Mouse (Mus musculus): ENCODE results near the gene Klk14. TPM values are rescaled to one million over a fixed set of nuclear protein-coding genes. Genes with fewer than 3 reads are reported as not detected.
"Not testable (repeated sequence)": the region's sequence is repeated elsewhere in the genome, so short reads cannot be mapped to it uniquely, and the experiment has no call there.

The Klk14 gene
- polyA plus RNA-seq, 1 experiment from 2014 or later = not detected

GRCm38 (mm10) chr7:43668582-43668981 is 21.6 kb upstream of the Klk14 start:
- no peaks in the 10 kb centered on the region for H3K27me3 ChIP-seq (ENCODE audit: control insufficient read depth, insufficient read depth, low read length)
- peaks cover 6% of the 10 kb centered on the region for H3K4me1 ChIP-seq (ENCODE audit: control insufficient read depth, insufficient read depth, low read length)
- no peaks in the 10 kb centered on the region for H3K9me3 ChIP-seq (replicated peaks; ENCODE audit: control insufficient read depth, low read length)
- H3K4me2 ChIP-seq = no peak overlapping the region
- WGBS (ENCODE audit: insufficient replicate concordance) = 22% methylated on average over 3 of the region's 3 CpGs
- no peak overlapping the region for H3K4me3 ChIP-seq (ENCODE audit: low read depth, low read length)
- H3K36me3 ChIP-seq (ENCODE audit: control insufficient read depth, insufficient read depth, low read length) = no peaks in the 10 kb centered on the region
- H3K9ac ChIP-seq (ENCODE audit: low read depth, low read length) = no peak overlapping the region
- H3K27ac ChIP-seq (ENCODE audit: low read depth, low read length) = no peak overlapping the region
- ATAC-seq (replicated peaks; ENCODE audit: insufficient number of reproducible peaks, low FRiP score, low TSS enrichment) = no peak

GRCm38 (mm10) chr7:43671064-43671808 is 19.0 kb upstream of the Klk14 start:
- Histone ChIP-seq H3K4me3 (ENCODE audit: low read depth, low read length) (peak overlapping the region; percentile 59), H3K27ac (ENCODE audit: low read depth, low read length) (no peak overlapping the region), H3K9me3 (replicated peaks; ENCODE audit: control insufficient read depth, low read length) (no peaks in the 10 kb centered on the region), H3K36me3 (ENCODE audit: control insufficient read depth, insufficient read depth, low read length) (peaks cover 9% of the 10 kb centered on the region), H3K4me1 (ENCODE audit: control insufficient read depth, insufficient read depth, low read length) (peaks cover 6% of the 10 kb centered on the region), H3K9ac (ENCODE audit: low read depth, low read length) (peak overlapping the region; percentile 66), H3K27me3 (ENCODE audit: control insufficient read depth, insufficient read depth, low read length) (no peaks in the 10 kb centered on the region), H3K4me2 (peak overlapping the region; percentile 85)
- WGBS (ENCODE audit: insufficient replicate concordance) = 66% methylated on average over 11 of the region's 11 CpGs
- ATAC-seq (replicated peaks; ENCODE audit: insufficient number of reproducible peaks, low FRiP score, low TSS enrichment) = peak; percentile 8; the same call in 1 of the 2 replicates

- peak within 1 kb of the TSS; percentile 59 for H3K4me3 ChIP-seq (ENCODE audit: low read depth, low read length)
- no peak within 1 kb of the TSS for H3K27ac ChIP-seq (ENCODE audit: low read depth, low read length)
- under 1% methylated on average over 26 of the region's 26 CpGs for WGBS (ENCODE audit: insufficient replicate concordance)
- peak within 1 kb of the TSS; percentile 72 for H3K9ac ChIP-seq (ENCODE audit: low read depth, low read length)
- peaks cover 6% of the 10 kb centered on the region for H3K4me1 ChIP-seq (ENCODE audit: control insufficient read depth, insufficient read depth, low read length)
- no peaks in the 10 kb centered on the region for H3K27me3 ChIP-seq (ENCODE audit: control insufficient read depth, insufficient read depth, low read length)
- peaks cover 16% of the 10 kb centered on the region for H3K36me3 ChIP-seq (ENCODE audit: control insufficient read depth, insufficient read depth, low read length)
- no peaks in the 10 kb centered on the region for H3K9me3 ChIP-seq (replicated peaks; ENCODE audit: control insufficient read depth, low read length)
- ATAC-seq (replicated peaks; ENCODE audit: insufficient number of reproducible peaks, low FRiP score, low TSS enrichment) = peak; percentile 86
- peak within 1 kb of the TSS; percentile 85 for H3K4me2 ChIP-seq
Measured at GRCm38 (mm10) chr7:43671809-43672580, 18.2 kb upstream of the Klk14 start, which contains the start of gene Ctu1. TSS of gene Ctu1 (plus strand) at chr7:43672016.

- Histone ChIP-seq H3K9ac (ENCODE audit: low read depth, low read length) (peak overlapping the region; percentile 72), H3K4me3 (ENCODE audit: low read depth, low read length) (peak overlapping the region; percentile 59), H3K9me3 (replicated peaks; ENCODE audit: control insufficient read depth, low read length) (no peaks in the 10 kb centered on the region; the same call in 1 of the 2 replicates), H3K4me2 (peak overlapping the region; percentile 85), H3K36me3 (ENCODE audit: control insufficient read depth, insufficient read depth, low read length) (peaks cover 24% of the 10 kb centered on the region), H3K27me3 (ENCODE audit: control insufficient read depth, insufficient read depth, low read length) (no peaks in the 10 kb centered on the region), H3K27ac (ENCODE audit: low read depth, low read length) (no peak overlapping the region), H3K4me1 (ENCODE audit: control insufficient read depth, insufficient read depth, low read length) (peaks cover 6% of the 10 kb centered on the region)
- WGBS (ENCODE audit: insufficient replicate concordance) = 19% methylated on average over 10 of the region's 10 CpGs
- no peak for ATAC-seq (replicated peaks; ENCODE audit: insufficient number of reproducible peaks, low FRiP score, low TSS enrichment)
Measured at GRCm38 (mm10) chr7:43672581-43673260, 17.5 kb upstream of the Klk14 start.

GRCm38 (mm10) chr7:43675091-43675490 is 15.1 kb upstream of the Klk14 start:
- 86% methylated on average over 32 of the region's 32 CpGs for WGBS (ENCODE audit: insufficient replicate concordance)
- no peaks in the 10 kb centered on the region; the same call in 1 of the 2 replicates for H3K9me3 ChIP-seq (replicated peaks; ENCODE audit: control insufficient read depth, low read length)
- H3K4me3 ChIP-seq (ENCODE audit: low read depth, low read length) = no peak overlapping the region
- H3K27ac ChIP-seq (ENCODE audit: low read depth, low read length) = no peak overlapping the region
- H3K27me3 ChIP-seq (ENCODE audit: control insufficient read depth, insufficient read depth, low read length) = no peaks in the 10 kb centered on the region
- H3K4me2 ChIP-seq = no peak overlapping the region
- H3K9ac ChIP-seq (ENCODE audit: low read depth, low read length) = no peak overlapping the region
- peaks cover 6% of the 10 kb centered on the region for H3K4me1 ChIP-seq (ENCODE audit: control insufficient read depth, insufficient read depth, low read length)
- ATAC-seq (replicated peaks; ENCODE audit: insufficient number of reproducible peaks, low FRiP score, low TSS enrichment) = no peak
- H3K36me3 ChIP-seq (ENCODE audit: control insufficient read depth, insufficient read depth, low read length) = peaks cover 27% of the 10 kb centered on the region

- Histone ChIP-seq H3K27me3 (ENCODE audit: control insufficient read depth, insufficient read depth, low read length) (no peaks in the 10 kb centered on the region), H3K36me3 (ENCODE audit: control insufficient read depth, insufficient read depth, low read length) (peaks cover 27% of the 10 kb centered on the region), H3K4me2 (no peak overlapping the region), H3K27ac (ENCODE audit: low read depth, low read length) (no peak overlapping the region), H3K9ac (ENCODE audit: low read depth, low read length) (no peak overlapping the region), H3K4me1 (ENCODE audit: control insufficient read depth, insufficient read depth, low read length) (no peaks in the 10 kb centered on the region), H3K9me3 (replicated peaks; ENCODE audit: control insufficient read depth, low read length) (no peaks in the 10 kb centered on the region; the same call in 1 of the 2 replicates), H3K4me3 (ENCODE audit: low read depth, low read length) (no peak overlapping the region)
- ATAC-seq (replicated peaks; ENCODE audit: insufficient number of reproducible peaks, low FRiP score, low TSS enrichment) = no peak
Measured at GRCm38 (mm10) chr7:43678517-43678916, 11.7 kb upstream of the Klk14 start.

- H3K9me3 ChIP-seq (replicated peaks; ENCODE audit: control insufficient read depth, low read length) = no peaks in the 10 kb centered on the region; the same call in 1 of the 2 replicates
- H3K4me2 ChIP-seq = no peak overlapping the region
- peaks cover 20% of the 10 kb centered on the region for H3K36me3 ChIP-seq (ENCODE audit: control insufficient read depth, insufficient read depth, low read length)
- H3K9ac ChIP-seq (ENCODE audit: low read depth, low read length) = no peak overlapping the region
- ATAC-seq (replicated peaks; ENCODE audit: insufficient number of reproducible peaks, low FRiP score, low TSS enrichment) = no peak
- H3K4me3 ChIP-seq (ENCODE audit: low read depth, low read length) = no peak overlapping the region
- no peak overlapping the region for H3K27ac ChIP-seq (ENCODE audit: low read depth, low read length)
- no peaks in the 10 kb centered on the region for H3K4me1 ChIP-seq (ENCODE audit: control insufficient read depth, insufficient read depth, low read length)
- 24% methylated on average over 5 of the region's 5 CpGs for WGBS (ENCODE audit: insufficient replicate concordance)
- H3K27me3 ChIP-seq (ENCODE audit: control insufficient read depth, insufficient read depth, low read length) = no peaks in the 10 kb centered on the region
Measured at GRCm38 (mm10) chr7:43680960-43681359, 9.3 kb upstream of the Klk14 start.

- not testable (repeated sequence) for H3K4me3 ChIP-seq (ENCODE audit: low read depth, low read length); H3K36me3 ChIP-seq (ENCODE audit: control insufficient read depth, insufficient read depth, low read length); H3K4me1 ChIP-seq (ENCODE audit: control insufficient read depth, insufficient read depth, low read length); H3K4me2 ChIP-seq; H3K27ac ChIP-seq (ENCODE audit: low read depth, low read length); H3K9me3 ChIP-seq (replicated peaks; ENCODE audit: control insufficient read depth, low read length); ATAC-seq (replicated peaks; ENCODE audit: insufficient number of reproducible peaks, low FRiP score, low TSS enrichment); H3K9ac ChIP-seq (ENCODE audit: low read depth, low read length); H3K27me3 ChIP-seq (ENCODE audit: control insufficient read depth, insufficient read depth, low read length)
- WGBS (ENCODE audit: insufficient replicate concordance) = 14% methylated on average over 1 of the region's 1 CpGs
Measured at GRCm38 (mm10) chr7:43682511-43682910, 7.7 kb upstream of the Klk14 start.

All from heart, embryonic 11.5 days (tissue).